ENCODE assay signal across 8 mouse cellular contexts in the genomic region with DNA sequence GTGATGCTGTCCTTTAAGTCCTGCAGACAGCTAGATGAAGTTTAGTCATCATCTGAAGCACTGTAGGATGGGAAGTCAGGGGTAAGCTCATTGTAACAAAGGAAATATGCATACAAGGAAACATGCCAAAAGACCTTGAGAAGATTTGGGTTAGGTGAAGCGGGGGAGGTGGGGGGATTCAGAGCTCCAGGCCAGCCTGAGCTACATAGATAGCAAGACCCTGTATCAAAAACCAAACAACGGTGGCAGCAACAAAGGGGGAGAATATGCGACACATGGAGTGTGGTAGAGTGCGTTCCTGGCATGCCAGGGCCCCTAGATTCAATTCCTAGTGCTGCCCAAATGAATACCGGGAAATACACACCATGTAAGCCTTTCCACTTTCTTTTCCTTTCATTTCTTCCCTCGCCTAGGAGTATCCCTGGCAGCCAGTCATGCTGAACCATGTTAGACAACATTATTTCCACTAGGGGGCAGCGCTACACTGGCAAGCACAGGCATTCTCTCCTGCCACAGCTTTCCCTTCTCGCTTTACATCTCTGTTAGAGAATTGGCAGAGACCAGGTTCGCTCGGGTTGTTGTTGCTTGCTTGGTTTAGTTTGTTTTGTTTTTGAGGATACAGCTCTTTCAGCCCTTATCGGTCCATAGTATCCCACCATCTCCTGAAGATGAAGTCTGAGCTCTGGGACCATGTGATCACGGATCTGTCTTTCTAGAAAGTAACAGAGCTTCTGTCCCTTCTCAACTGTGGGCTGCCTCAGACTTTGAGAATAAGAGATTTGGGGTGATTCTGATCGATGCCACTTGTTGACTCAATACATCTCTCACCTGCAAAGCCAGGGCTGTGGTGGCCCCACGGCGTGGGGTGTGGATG. TPM values are rescaled to one million over a fixed set of nuclear protein-coding genes. Genes with fewer than 3 reads are reported as not detected.
DNase-seq lines count a peak whose midpoint lies in the region; ATAC-seq lines count a peak whose summit lies in the region.

No protein-coding gene starts in this region.

- no peaks in the 10 kb centered on the region for H3K9me3 ChIP-seq in hindbrain, embryonic 12.5 days (replicated peaks)
- no peaks in the 10 kb centered on the region for H3K9me3 ChIP-seq in lung, embryonic 16.5 days (ENCODE audit: control insufficient read depth, low read length)

- H3K4me1 ChIP-seq in hindbrain, embryonic 12.5 days: no peaks in the 10 kb centered on the region
- H3K4me1 ChIP-seq in lung, embryonic 16.5 days (replicated peaks; ENCODE audit: control insufficient read depth, insufficient read depth, low read length): peaks cover 13% of the 10 kb centered on the region

- H3K9ac ChIP-seq in hindbrain, embryonic 12.5 days: no peak overlapping the region
- no peak overlapping the region for H3K9ac ChIP-seq in lung, embryonic 16.5 days (ENCODE audit: low read length)

- peak; percentile 30 for DNase-seq in ovary, adult 18-20 months (ENCODE audit: low spot score)
- DNase-seq in ovary, postnatal 10 days (ENCODE audit: low spot score): no peak
- peak; percentile 72 to 78 for DNase-seq in cerebellum, postnatal 14 days
- DNase-seq in frontal cortex, postnatal 25 days (ENCODE audit: low spot score in 2 of 2): peak; percentile 8 to 31
- DNase-seq in layer of hippocampus, adult 9-11 months: peak; percentile 58

- no peak overlapping the region for H3K4me3 ChIP-seq in hindbrain, embryonic 12.5 days
- H3K4me3 ChIP-seq in lung, embryonic 16.5 days (ENCODE audit: low read length): peak overlapping the region; percentile 26; the same call in 1 of the 2 replicates

- H3K4me2 ChIP-seq in hindbrain, embryonic 12.5 days (replicated peaks): no peak overlapping the region
- H3K4me2 ChIP-seq in lung, embryonic 16.5 days (ENCODE audit: low read depth, low read length): peak overlapping the region; percentile 49

- no peak overlapping the region for H3K27ac ChIP-seq in hindbrain, embryonic 12.5 days
- H3K27ac ChIP-seq in lung, embryonic 16.5 days (ENCODE audit: low read length): no peak overlapping the region; the same call in 1 of the 2 replicates

- WGBS in hindbrain, embryonic 12.5 days: 29% methylated on average over 15 of the region's 15 CpGs
- 20% methylated on average over 15 of the region's 15 CpGs for WGBS in lung, embryonic 16.5 days

- peak; percentile 65 for ATAC-seq in hindbrain, embryonic 12.5 days (ENCODE audit: low FRiP score)
- peak; percentile 84 for ATAC-seq in lung, embryonic 16.5 days (ENCODE audit: low read depth)
- peak; percentile 72 for ATAC-seq in neutrophil, adult 5-6 weeks (ENCODE audit: extremely low read depth, insufficient number of reproducible peaks, low FRiP score, poor library complexity, severe bottlenecking)

- H3K27me3 ChIP-seq in hindbrain, embryonic 12.5 days: 0 out of 2 replicates have a peak, but pooled peaks cover 8% of the 10 kb centered on the region
- no peaks in the 10 kb centered on the region for H3K27me3 ChIP-seq in lung, embryonic 16.5 days (ENCODE audit: control insufficient read depth, insufficient read depth, low read depth, low read length)

- H3K36me3 ChIP-seq in hindbrain, embryonic 12.5 days: no peaks in the 10 kb centered on the region
- H3K36me3 ChIP-seq in lung, embryonic 16.5 days (ENCODE audit: control insufficient read depth, insufficient read depth, low read length): no peaks in the 10 kb centered on the region

RNA-seq across cellular contexts. Expression of gene Gars, which starts 20.9 kb away (rescaled TPM):
- 188 and 189 TPM in 2 replicates for polyA plus RNA-seq in hindbrain, embryonic 12.5 days (2016; fragmentation: Nextera tagmentation; extraction: Ambion mirVana)
- 120 and 122 TPM in 2 replicates for polyA plus RNA-seq in lung, embryonic 16.5 days (2015; fragmentation: Nextera tagmentation; extraction: Ambion mirVana)
- total RNA-seq in neutrophil, adult 5-6 weeks (2017): 50.6 and 58.1 TPM in 2 replicates

RNA-seq across cellular contexts. Expression of gene Ggct, which starts 24.2 kb away (rescaled TPM):
- 12.2 and 17.9 TPM in 2 replicates for polyA plus RNA-seq in hindbrain, embryonic 12.5 days (2016; fragmentation: Nextera tagmentation; extraction: Ambion mirVana)
- 5.9 and 6.1 TPM in 2 replicates for polyA plus RNA-seq in lung, embryonic 16.5 days (2015; fragmentation: Nextera tagmentation; extraction: Ambion mirVana)
- total RNA-seq in neutrophil, adult 5-6 weeks (2017): 35.7 and 57.7 TPM in 2 replicates

RNA-seq across cellular contexts. Expression of gene Nod1, which starts 44.5 kb away (rescaled TPM):
- 4.8 and 5.1 TPM in 2 replicates for polyA plus RNA-seq in hindbrain, embryonic 12.5 days (2016; fragmentation: Nextera tagmentation; extraction: Ambion mirVana)
- 9.5 and 9.9 TPM in 2 replicates for polyA plus RNA-seq in lung, embryonic 16.5 days (2015; fragmentation: Nextera tagmentation; extraction: Ambion mirVana)
- 44.9 and 46.8 TPM in 2 replicates for total RNA-seq in neutrophil, adult 5-6 weeks (2017)
